Mouse (Mus musculus) small intestine, adult 2 months (tissue): Measurements from ENCODE around the gene Hnrnpa0. TPM values are rescaled to one million over a fixed set of nuclear protein-coding genes. Genes with fewer than 3 reads are reported as not detected.
A peak's percentile ranks its signal among the peaks of the same experiment; 100 is the strongest.

Experiments
- H3K27ac ChIP-seq: fragments of 200-500 bp; 2 replicates; pipeline ENCODE4 v1.5.1; 2012; ENCODE audit warnings: low read depth, low read length, control low read depth, inconsistent platforms; ENCODE audit not compliant: insufficient read depth
- H3K27me3 ChIP-seq: fragments of 200-500 bp; 2 replicates; pipeline ENCODE4 v1.6.1; 2012; ENCODE audit warnings: mild to moderate bottlenecking, moderate library complexity, low read length, inconsistent platforms; ENCODE audit not compliant: control insufficient read depth, insufficient read depth
- H3K36me3 ChIP-seq: fragments of 200-500 bp; 2 replicates; pipeline ENCODE4 v1.6.1; 2012; ENCODE audit warnings: mild to moderate bottlenecking, low read length, control low read depth, inconsistent platforms; ENCODE audit not compliant: control insufficient read depth, insufficient read depth
- H3K4me1 ChIP-seq: fragments of 200-500 bp; 2 replicates; pipeline ENCODE4 v1.6.1; 2012; ENCODE audit warnings: low read length, inconsistent platforms, mixed read lengths; ENCODE audit not compliant: control insufficient read depth, insufficient read depth, insufficient read length
- H3K4me3 ChIP-seq: fragments of 200-500 bp; 2 replicates; pipeline ENCODE4 v1.5.1; 2012; ENCODE audit warnings: low read depth, mild to moderate bottlenecking, control low read depth, inconsistent platforms, low read length, moderate library complexity
- CTCF ChIP-seq: fragments of 200-500 bp; IDR thresholded peaks from 2 replicates; pipeline ENCODE4 v1.5.1; 2012; ENCODE audit warnings: low read depth, mild to moderate bottlenecking, control low read depth, inconsistent platforms, low read length, moderate library complexity, mixed read lengths; ENCODE audit not compliant: insufficient replicate concordance, insufficient read length; ENCODE audit errors: extremely low read depth
- POLR2A ChIP-seq: fragments of 200-500 bp; IDR thresholded peaks from 2 replicates; pipeline ENCODE4 v1.6.1; 2012; ENCODE audit warnings: low read depth, mild to moderate bottlenecking, control low read depth, inconsistent platforms, low read length, moderate library complexity
- WGBS: fragments of 180-500 bp; shearing (Covaris S2); methylation state at CpG from one replicate; pipeline ENCODE4 v1.1.7; 2018; 5-methylcytosine and 5-hydroxymethylcytosine counted together
- polyA plus RNA-seq: library from polyadenylated mRNA; depleted of rRNA; stranded (reverse); fragments of >200 nt; gene quantifications from 2 replicates; pipeline ENCODE4 v1.2.3, GENCODE M21; 2012

The Hnrnpa0 gene
- polyA plus RNA-seq, 1 experiment: 94.1 TPM

DNA sequence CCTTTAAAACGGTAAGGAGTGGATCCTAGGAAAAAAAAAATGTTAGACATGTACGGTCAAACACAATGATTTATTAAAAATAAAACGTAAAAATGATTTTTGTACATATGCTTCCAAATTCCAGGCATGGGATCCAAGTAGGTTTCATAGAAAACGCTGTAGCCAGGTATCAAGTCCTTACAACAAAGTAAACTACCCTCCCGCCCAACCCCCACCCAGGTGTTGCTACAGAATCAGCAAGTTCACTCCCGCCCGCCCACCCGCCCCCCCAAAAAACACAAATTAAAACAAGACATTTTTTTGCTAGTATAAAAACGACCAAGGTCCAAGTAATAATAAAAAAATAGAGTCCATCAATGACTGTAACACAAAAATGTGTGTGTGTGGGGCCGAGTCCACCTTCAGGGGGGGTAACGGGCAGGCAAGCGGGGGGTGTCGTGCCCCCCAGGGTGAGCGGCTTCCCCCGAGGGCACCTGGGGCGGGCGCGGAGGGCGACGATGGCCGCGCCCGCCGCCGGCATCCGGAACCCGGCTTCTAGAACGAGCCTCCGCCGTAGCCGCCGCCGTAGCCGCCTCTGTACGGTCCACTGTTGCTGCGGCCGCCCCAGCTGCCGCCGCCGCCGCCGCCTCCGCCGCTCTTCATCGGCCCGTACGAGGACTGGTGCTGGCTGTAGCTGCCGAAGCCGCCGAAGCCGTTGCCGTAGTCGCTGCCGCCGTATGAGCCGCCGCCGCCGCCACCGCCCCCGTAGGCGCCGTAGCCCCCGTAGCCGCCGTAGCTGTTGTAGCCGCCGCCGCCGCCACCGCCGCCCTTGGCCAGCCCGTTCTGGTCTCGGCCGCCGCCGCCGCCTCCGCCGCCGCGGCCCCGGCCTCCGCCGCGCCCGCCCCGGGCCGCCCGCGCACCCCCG, 1.2 kb downstream of the Hnrnpa0 start:
- Histone ChIP-seq H3K4me3 (peak overlapping the region; percentile 94), H3K27me3 (no peaks in the 10 kb centered on the region), H3K36me3 (peaks cover 4% of the 10 kb centered on the region; the same call in 1 of the 2 replicates), H3K27ac (peak overlapping the region; percentile 87), H3K4me1 (peaks cover 11% of the 10 kb centered on the region; the same call in 1 of the 2 replicates)
- TF ChIP-seq POLR2A: no peak
- TF ChIP-seq CTCF: no peak
- under 1% methylated on average over 80 of the region's 92 CpGs for WGBS

- no peak for TF ChIP-seq CTCF
- no peak for TF ChIP-seq POLR2A
- no peak overlapping the region for H3K4me3 ChIP-seq
- peaks cover 4% of the 10 kb centered on the region; the same call in 1 of the 2 replicates for H3K36me3 ChIP-seq
- no peaks in the 10 kb centered on the region for H3K27me3 ChIP-seq
- no peak overlapping the region for H3K27ac ChIP-seq
- peaks cover 11% of the 10 kb centered on the region; the same call in 1 of the 2 replicates for H3K4me1 ChIP-seq
- WGBS: 8% methylated on average over 7 of the region's 7 CpGs
Observed at GRCm38 (mm10) chr13:58126126-58126525, 2.2 kb downstream of the Hnrnpa0 start.

- H3K27ac ChIP-seq: no peak overlapping the region
- H3K4me3 ChIP-seq: no peak overlapping the region
- H3K4me1 ChIP-seq: peaks cover 8% of the 10 kb centered on the region; the same call in 1 of the 2 replicates
- TF ChIP-seq CTCF (no peak), POLR2A (no peak)
- no peaks in the 10 kb centered on the region for H3K27me3 ChIP-seq
- peaks cover 4% of the 10 kb centered on the region; the same call in 1 of the 2 replicates for H3K36me3 ChIP-seq
- 45% methylated on average over 2 of the region's 2 CpGs for WGBS
Observed at GRCm38 (mm10) chr13:58124989-58125388, 3.4 kb downstream of the Hnrnpa0 start.

GRCm38 (mm10) chr13:58124278-58124677, 4.1 kb downstream of the Hnrnpa0 start:
- WGBS: 82% methylated on average over 3 of the region's 3 CpGs
- H3K27ac ChIP-seq: no peak overlapping the region

DNA sequence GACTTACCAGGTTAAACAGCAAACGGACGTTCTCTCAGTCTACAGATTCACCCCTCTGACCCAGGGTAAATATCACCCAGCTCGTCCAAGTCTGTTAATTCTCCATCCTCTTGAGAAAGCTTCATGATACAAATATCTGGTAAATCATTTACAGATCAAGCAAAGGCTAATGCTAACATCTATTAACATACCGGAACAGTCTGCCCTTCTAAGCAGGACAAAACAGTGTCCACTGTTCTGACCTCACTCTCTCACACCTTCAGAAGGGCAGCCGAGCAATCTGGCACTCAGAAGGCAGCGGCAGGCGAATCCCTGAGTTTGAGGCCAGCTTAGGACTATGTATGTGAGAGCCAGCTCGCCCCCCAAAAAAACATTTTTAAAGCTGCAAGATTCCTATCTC, 5.0 kb downstream of the Hnrnpa0 start:
- peaks cover 4% of the 10 kb centered on the region; the same call in 1 of the 2 replicates for H3K36me3 ChIP-seq
- H3K4me1 ChIP-seq: peaks cover 2% of the 10 kb centered on the region; the same call in 1 of the 2 replicates
- H3K27ac ChIP-seq: no peak overlapping the region
- TF ChIP-seq POLR2A (no peak), CTCF (no peak)
- H3K27me3 ChIP-seq: no peaks in the 10 kb centered on the region
- H3K4me3 ChIP-seq: no peak overlapping the region
- WGBS: 19% methylated on average over 8 of the region's 8 CpGs

More at GRCm38 (mm10) chr13:58124278-58124677, 4.1 kb downstream of the Hnrnpa0 start:
- Histone ChIP-seq H3K4me1 (peaks cover 2% of the 10 kb centered on the region; the same call in 1 of the 2 replicates), H3K4me3 (no peak overlapping the region), H3K27me3 (no peaks in the 10 kb centered on the region), H3K36me3 (peaks cover 4% of the 10 kb centered on the region; the same call in 1 of the 2 replicates)
- TF ChIP-seq POLR2A: no peak

GRCm38 (mm10) chr13:58122786-58123297, 5.5 kb downstream of the Hnrnpa0 start:
- no peak overlapping the region for H3K27ac ChIP-seq
- no peaks in the 10 kb centered on the region for H3K27me3 ChIP-seq
- TF ChIP-seq POLR2A: no peak
- no peak for TF ChIP-seq CTCF
- WGBS: 65% methylated on average over 10 of the region's 10 CpGs
- H3K4me1 ChIP-seq: peaks cover 2% of the 10 kb centered on the region; the same call in 1 of the 2 replicates
- no peak overlapping the region for H3K4me3 ChIP-seq
- H3K36me3 ChIP-seq: peaks cover 4% of the 10 kb centered on the region; the same call in 1 of the 2 replicates
